8 mouse cellular contexts compared by ENCODE assay signal in the genomic region with DNA sequence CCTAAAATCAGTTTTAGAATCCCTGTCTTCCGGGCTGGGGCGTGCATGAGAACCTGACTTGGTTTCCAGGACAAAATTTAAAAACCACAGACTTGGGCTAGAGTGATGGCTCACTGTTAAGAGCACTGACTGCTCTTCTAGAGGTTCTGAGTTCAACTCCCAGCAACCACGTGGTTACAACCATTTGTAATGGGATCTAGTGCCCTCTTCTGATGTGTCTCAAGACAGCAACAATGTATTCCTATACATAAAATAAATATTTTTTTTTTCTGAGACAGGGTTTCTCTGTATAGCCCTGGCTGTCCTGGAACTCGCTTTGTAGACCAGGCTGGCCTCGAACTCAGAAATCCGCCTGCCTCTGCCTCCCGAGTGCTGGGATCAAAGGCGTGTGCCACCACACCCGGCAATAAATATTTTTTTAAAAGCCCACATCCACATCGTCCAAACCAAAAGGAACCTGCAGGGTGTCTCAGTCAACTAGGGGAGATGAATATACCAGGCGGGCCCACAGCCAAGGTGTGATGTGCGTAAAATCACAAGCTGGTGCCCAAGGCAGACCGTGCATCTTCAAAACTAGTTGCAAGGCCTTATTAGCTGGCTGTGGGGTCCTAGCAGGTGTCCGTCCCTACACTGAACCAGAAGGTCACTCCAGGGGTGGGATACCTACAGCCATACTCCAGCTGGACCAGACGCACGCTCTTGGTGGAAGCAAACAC. TPM values are rescaled to one million over a fixed set of nuclear protein-coding genes. Genes with fewer than 3 reads are reported as not detected.
DNase-seq lines count a peak whose midpoint lies in the region; ATAC-seq and TF ChIP-seq lines count a peak whose summit lies in the region.

No protein-coding gene starts in this region.

- WGBS in lung, adult 2 months: 56% methylated on average over 16 of the region's 16 CpGs
- 63% methylated on average over 16 of the region's 16 CpGs for WGBS in embryonic facial prominence, embryonic 12.5 days
- WGBS in intestine, embryonic 16.5 days: 61% methylated on average over 16 of the region's 16 CpGs
- WGBS in neural tube, embryonic 14.5 days: 61% methylated on average over 16 of the region's 16 CpGs

- no peak; the same call in 1 of the 2 replicates for TF ChIP-seq POLR2A in lung, adult 2 months (IDR thresholded peaks at IDR 0.05; ENCODE audit: borderline replicate concordance, extremely low read depth, low read depth, low read length)

- no peaks in the 10 kb centered on the region for H3K9me3 ChIP-seq in embryonic facial prominence, embryonic 12.5 days
- H3K9me3 ChIP-seq in intestine, embryonic 16.5 days (ENCODE audit: control insufficient read depth, low read length): no peaks in the 10 kb centered on the region
- no peaks in the 10 kb centered on the region for H3K9me3 ChIP-seq in neural tube, embryonic 14.5 days (ENCODE audit: control insufficient read depth, low read length)

- H3K4me3 ChIP-seq in lung, adult 2 months (replicated peaks; ENCODE audit: extremely low read depth, low read depth, low read length): peak overlapping the region; percentile 75
- peak overlapping the region; percentile 59 for H3K4me3 ChIP-seq in embryonic facial prominence, embryonic 12.5 days
- H3K4me3 ChIP-seq in intestine, embryonic 16.5 days (ENCODE audit: low read length): peak overlapping the region; percentile 77
- peak overlapping the region; percentile 70 for H3K4me3 ChIP-seq in neural tube, embryonic 14.5 days (ENCODE audit: low read depth, low read length)

- peak overlapping the region; percentile 72 for H3K27ac ChIP-seq in embryonic facial prominence, embryonic 12.5 days
- peak overlapping the region; percentile 95 for H3K27ac ChIP-seq in intestine, embryonic 16.5 days (ENCODE audit: low read length)
- peak overlapping the region; percentile 74; the same call in 1 of the 2 replicates for H3K27ac ChIP-seq in neural tube, embryonic 14.5 days (ENCODE audit: low read depth, low read length)

- H3K4me2 ChIP-seq in embryonic facial prominence, embryonic 12.5 days (replicated peaks): peak overlapping the region; percentile 94
- peak overlapping the region; percentile 99 for H3K4me2 ChIP-seq in intestine, embryonic 16.5 days (ENCODE audit: low read depth, low read length)
- peak overlapping the region; percentile 99 for H3K4me2 ChIP-seq in neural tube, embryonic 14.5 days (ENCODE audit: low read depth, low read length)

- TF ChIP-seq CTCF in lung, adult 2 months (IDR thresholded peaks at IDR 0.05; ENCODE audit: insufficient read depth, low read length): no peak

- ATAC-seq in embryonic facial prominence, embryonic 12.5 days (ENCODE audit: insufficient number of reproducible peaks, insufficient read depth, low FRiP score, low TSS enrichment): no peak
- no peak for ATAC-seq in intestine, embryonic 16.5 days
- ATAC-seq in neural tube, embryonic 14.5 days (ENCODE audit: low read depth): no peak

- peaks cover 28% of the 10 kb centered on the region for H3K36me3 ChIP-seq in embryonic facial prominence, embryonic 12.5 days
- peaks cover 8% of the 10 kb centered on the region for H3K36me3 ChIP-seq in intestine, embryonic 16.5 days (ENCODE audit: control insufficient read depth, insufficient read depth, low read length)
- H3K36me3 ChIP-seq in neural tube, embryonic 14.5 days (ENCODE audit: control insufficient read depth, insufficient read depth, low read length): peaks cover 8% of the 10 kb centered on the region; the same call in 1 of the 2 replicates

- no peaks in the 10 kb centered on the region for H3K27me3 ChIP-seq in embryonic facial prominence, embryonic 12.5 days
- H3K27me3 ChIP-seq in intestine, embryonic 16.5 days (replicated peaks; ENCODE audit: control insufficient read depth, insufficient read depth, low read length): no peaks in the 10 kb centered on the region
- no peaks in the 10 kb centered on the region for H3K27me3 ChIP-seq in neural tube, embryonic 14.5 days (ENCODE audit: control insufficient read depth, insufficient read depth, low read length)

- DNase-seq in lung, adult 2 months: no peak
- no peak for DNase-seq in lung, postnatal 36 days
- DNase-seq in adrenal gland, postnatal 14 days: no peak
- no peak for DNase-seq in thymus, postnatal 0 days (ENCODE audit: low spot score)
- DNase-seq in kidney, postnatal 14 days: no peak

- peaks cover 9% of the 10 kb centered on the region for H3K4me1 ChIP-seq in lung, adult 2 months (ENCODE audit: control insufficient read depth, insufficient read depth, low read length)
- H3K4me1 ChIP-seq in embryonic facial prominence, embryonic 12.5 days: peaks cover 10% of the 10 kb centered on the region; the same call in 1 of the 2 replicates
- peaks cover 15% of the 10 kb centered on the region for H3K4me1 ChIP-seq in intestine, embryonic 16.5 days (ENCODE audit: control insufficient read depth, insufficient read depth, low read length)
- peaks cover 3% of the 10 kb centered on the region; the same call in 1 of the 2 replicates for H3K4me1 ChIP-seq in neural tube, embryonic 14.5 days (ENCODE audit: control insufficient read depth, insufficient read depth, low read length)

- peak overlapping the region; percentile 72 for H3K9ac ChIP-seq in embryonic facial prominence, embryonic 12.5 days
- H3K9ac ChIP-seq in intestine, embryonic 16.5 days (ENCODE audit: low read depth, low read length): peak overlapping the region; percentile 87
- H3K9ac ChIP-seq in neural tube, embryonic 14.5 days (replicated peaks; ENCODE audit: low read depth, low read length): peak overlapping the region; percentile 78

RNA-seq across cellular contexts. Expression of a gene that starts 0.5 kb away (rescaled TPM):
- 289 and 294 TPM in 2 replicates for polyA plus RNA-seq in lung, adult 2 months (2012; rRNA removed)
- polyA plus RNA-seq in embryonic facial prominence, embryonic 12.5 days (2016; fragmentation: Nextera tagmentation; extraction: Ambion mirVana): 120 and 124 TPM in 2 replicates
- 418 and 551 TPM in 2 replicates for polyA plus RNA-seq in intestine, embryonic 16.5 days (2015; fragmentation: Nextera tagmentation; extraction: Ambion mirVana)
- 81.2 and 102 TPM in 2 replicates for polyA plus RNA-seq in neural tube, embryonic 14.5 days (2014; fragmentation: Nextera tagmentation; extraction: Ambion mirVana)
- total RNA-seq in adrenal gland, postnatal 14 days (2021): 104 and 116 TPM in 2 replicates
- polyA plus RNA-seq in thymus, postnatal 0 days (2015; fragmentation: Nextera tagmentation; extraction: Ambion mirVana): 154 and 164 TPM in 2 replicates

RNA-seq across cellular contexts. Expression of a gene that starts 1.1 kb away (rescaled TPM):
- 14.8 and 17.9 TPM in 2 replicates for polyA plus RNA-seq in lung, adult 2 months (2012; rRNA removed)
- polyA plus RNA-seq in embryonic facial prominence, embryonic 12.5 days (2016; fragmentation: Nextera tagmentation; extraction: Ambion mirVana): 6.7 and 7.4 TPM in 2 replicates
- polyA plus RNA-seq in intestine, embryonic 16.5 days (2015; fragmentation: Nextera tagmentation; extraction: Ambion mirVana): 6.1 and 7.5 TPM in 2 replicates
- 5.8 and 7.2 TPM in 2 replicates for polyA plus RNA-seq in neural tube, embryonic 14.5 days (2014; fragmentation: Nextera tagmentation; extraction: Ambion mirVana)
- total RNA-seq in adrenal gland, postnatal 14 days (2021): 2.4 and 3.5 TPM in 2 replicates
- 5.3 and 5.9 TPM in 2 replicates for polyA plus RNA-seq in thymus, postnatal 0 days (2015; fragmentation: Nextera tagmentation; extraction: Ambion mirVana)

RNA-seq across cellular contexts. Expression of a gene that starts 3.9 kb away (rescaled TPM):
- polyA plus RNA-seq in lung, adult 2 months (2012; rRNA removed): 0.54 and 1.1 TPM in 2 replicates
- 0.22 TPM in 1 of 2 replicates, not detected in the other for polyA plus RNA-seq in embryonic facial prominence, embryonic 12.5 days (2016; fragmentation: Nextera tagmentation; extraction: Ambion mirVana)
- polyA plus RNA-seq in intestine, embryonic 16.5 days (2015; fragmentation: Nextera tagmentation; extraction: Ambion mirVana): not detected in 2 replicates
- polyA plus RNA-seq in neural tube, embryonic 14.5 days (2014; fragmentation: Nextera tagmentation; extraction: Ambion mirVana): 0.27 TPM in 1 of 2 replicates, not detected in the other
- not detected in 2 replicates for total RNA-seq in adrenal gland, postnatal 14 days (2021)
- 0.17 and 0.85 TPM in 2 replicates for polyA plus RNA-seq in thymus, postnatal 0 days (2015; fragmentation: Nextera tagmentation; extraction: Ambion mirVana)

RNA-seq across cellular contexts. Expression of a gene that starts 9.7 kb away (rescaled TPM):
- 9.8 and 10.3 TPM in 2 replicates for polyA plus RNA-seq in lung, adult 2 months (2012; rRNA removed)
- polyA plus RNA-seq in embryonic facial prominence, embryonic 12.5 days (2016; fragmentation: Nextera tagmentation; extraction: Ambion mirVana): 17.9 and 20.8 TPM in 2 replicates
- polyA plus RNA-seq in intestine, embryonic 16.5 days (2015; fragmentation: Nextera tagmentation; extraction: Ambion mirVana): 11.7 and 13.4 TPM in 2 replicates
- polyA plus RNA-seq in neural tube, embryonic 14.5 days (2014; fragmentation: Nextera tagmentation; extraction: Ambion mirVana): 28.1 and 29.3 TPM in 2 replicates
- total RNA-seq in adrenal gland, postnatal 14 days (2021): 7.0 and 8.9 TPM in 2 replicates
- 8.7 and 9.1 TPM in 2 replicates for polyA plus RNA-seq in thymus, postnatal 0 days (2015; fragmentation: Nextera tagmentation; extraction: Ambion mirVana)

RNA-seq across cellular contexts. Expression of a gene that starts 25.3 kb away (rescaled TPM):
- polyA plus RNA-seq in lung, adult 2 months (2012; rRNA removed): 873 and 1,096 TPM in 2 replicates
- 57.8 and 59.4 TPM in 2 replicates for polyA plus RNA-seq in embryonic facial prominence, embryonic 12.5 days (2016; fragmentation: Nextera tagmentation; extraction: Ambion mirVana)
- 31.4 and 31.5 TPM in 2 replicates for polyA plus RNA-seq in intestine, embryonic 16.5 days (2015; fragmentation: Nextera tagmentation; extraction: Ambion mirVana)
- polyA plus RNA-seq in neural tube, embryonic 14.5 days (2014; fragmentation: Nextera tagmentation; extraction: Ambion mirVana): 59.0 and 136 TPM in 2 replicates
- total RNA-seq in adrenal gland, postnatal 14 days (2021): 35.4 and 36.2 TPM in 2 replicates
- polyA plus RNA-seq in thymus, postnatal 0 days (2015; fragmentation: Nextera tagmentation; extraction: Ambion mirVana): 424 and 433 TPM in 2 replicates
